Mouse (Mus musculus) midbrain, embryonic 10.5 days (tissue): ENCODE measurements around the gene Zfp110. TPM values are rescaled to one million over a fixed set of nuclear protein-coding genes. Genes with fewer than 3 reads are reported as not detected.
A peak's percentile ranks its signal among the peaks of the same experiment; 100 is the strongest.
"Not testable (repeated sequence)": the region's sequence is repeated elsewhere in the genome, so short reads cannot be mapped to it uniquely, and the experiment has no call there.

Source experiments
- DNase-seq: peaks from one replicate; pipeline ENCODE4 v3.0.0-alpha.2; 2017; ENCODE audit warnings: low spot score
- H3K27ac ChIP-seq: fragments of 300-500 bp; sonication (generic); replicated peaks from 2 replicates; pipeline ENCODE4 v1.5.1; 2016; ENCODE audit warnings: mild to moderate bottlenecking
- H3K27me3 ChIP-seq: fragments of 300-500 bp; sonication (generic); 2 replicates; pipeline ENCODE4 v1.6.1; 2016; ENCODE audit warnings: low read depth, mild to moderate bottlenecking; ENCODE audit not compliant: poor library complexity, severe bottlenecking
- H3K36me3 ChIP-seq: fragments of 300-500 bp; sonication (generic); 2 replicates; pipeline ENCODE4 v1.6.1; 2016; ENCODE audit warnings: mild to moderate bottlenecking, moderate library complexity
- H3K4me1 ChIP-seq: fragments of 300-500 bp; sonication (generic); 2 replicates; pipeline ENCODE4 v1.6.1; 2016
- H3K4me3 ChIP-seq: fragments of 300-500 bp; sonication (generic); 2 replicates; pipeline ENCODE4 v1.5.1; 2016; ENCODE audit warnings: mild to moderate bottlenecking, moderate library complexity
- H3K9me3 ChIP-seq: fragments of 300-500 bp; sonication (generic); replicated peaks from 2 replicates; pipeline ENCODE4 v1.6.1; 2016; ENCODE audit warnings: mild to moderate bottlenecking
- WGBS: fragments of 180-500 bp; shearing (Covaris S2); methylation state at CpG from one replicate; pipeline ENCODE4 v1.1.7; 2016; 5-methylcytosine and 5-hydroxymethylcytosine counted together
- polyA plus RNA-seq: library from polyadenylated mRNA; unstranded; fragments of >200 nt; fragmentation: Nextera tagmentation; extraction: Ambion mirVana; gene quantifications from 2 replicates; pipeline ENCODE4 v1.2.1, GENCODE M21; 2016

Gene Zfp110
- polyA plus RNA-seq = 28.3 and 34.0 TPM in 2 replicates

GRCm38 (mm10) chr7:12834162-12835120 is at the start of gene Zfp110:
Gene Zfp110, plus strand, starts transcription at chr7:12834761.
- no peaks in the 10 kb centered on the region for H3K27me3 ChIP-seq
- DNase-seq = peak; percentile 88
- peaks cover 36% of the 10 kb centered on the region for H3K36me3 ChIP-seq
- H3K4me1 ChIP-seq = 0 out of 2 replicates have a peak, but pooled peaks cover 4% of the 10 kb centered on the region
- H3K27ac ChIP-seq = peak within 1 kb of the TSS; percentile 90
- WGBS = 4% methylated on average over 47 of the region's 47 CpGs
- H3K4me3 ChIP-seq = peak within 1 kb of the TSS; percentile 64
- peaks cover 59% of the 10 kb centered on the region for H3K9me3 ChIP-seq

- H3K9me3 ChIP-seq = no peaks in the 10 kb centered on the region; the same call in 1 of the 2 replicates
- no peaks in the 10 kb centered on the region for H3K27me3 ChIP-seq
- 79% methylated on average over 6 of the region's 6 CpGs for WGBS
- no peaks in the 10 kb centered on the region for H3K36me3 ChIP-seq
- H3K27ac ChIP-seq = no peak overlapping the region
- H3K4me3 ChIP-seq = no peak overlapping the region
- H3K4me1 ChIP-seq = peaks cover 7% of the 10 kb centered on the region
- no peak for DNase-seq
Measured at GRCm38 (mm10) chr7:12787333-12787732, 47.2 kb upstream of the Zfp110 start.

GRCm38 (mm10) chr7:12788025-12788424 is 46.5 kb upstream of the Zfp110 start:
- DNase-seq = no peak
- H3K9me3 ChIP-seq = no peaks in the 10 kb centered on the region; the same call in 1 of the 2 replicates
- no peaks in the 10 kb centered on the region for H3K27me3 ChIP-seq
- H3K27ac ChIP-seq = no peak overlapping the region
- peaks cover 7% of the 10 kb centered on the region for H3K4me1 ChIP-seq
- WGBS = 33% methylated on average over 5 of the region's 5 CpGs
- H3K4me3 ChIP-seq = no peak overlapping the region
- H3K36me3 ChIP-seq = no peaks in the 10 kb centered on the region

- H3K27ac ChIP-seq, H3K4me3 ChIP-seq, H3K36me3 ChIP-seq, H3K4me1 ChIP-seq, H3K27me3 ChIP-seq, DNase-seq: not testable (repeated sequence)
- 89% methylated on average over 11 of the region's 11 CpGs for WGBS
- H3K9me3 ChIP-seq = peaks cover 18% of the 10 kb centered on the region
Measured at GRCm38 (mm10) chr7:12792624-12793023, 41.9 kb upstream of the Zfp110 start.

GRCm38 (mm10) chr7:12797971-12798370 is 36.6 kb upstream of the Zfp110 start:
- H3K4me3 ChIP-seq = no peak overlapping the region
- 68% methylated on average over 2 of the region's 2 CpGs for WGBS
- H3K9me3 ChIP-seq = peaks cover 24% of the 10 kb centered on the region
- H3K27me3 ChIP-seq = no peaks in the 10 kb centered on the region
- H3K36me3 ChIP-seq = peaks cover 10% of the 10 kb centered on the region
- H3K27ac ChIP-seq = no peak overlapping the region
- peaks cover 3% of the 10 kb centered on the region for H3K4me1 ChIP-seq
- DNase-seq = no peak

- Histone ChIP-seq H3K36me3 (peaks cover 10% of the 10 kb centered on the region), H3K4me1 (peaks cover 15% of the 10 kb centered on the region), H3K27ac (no peak overlapping the region), H3K4me3 (no peak overlapping the region), H3K27me3 (no peaks in the 10 kb centered on the region), H3K9me3 (peaks cover 24% of the 10 kb centered on the region)
- DNase-seq = no peak
- 94% methylated on average over 1 of the region's 1 CpGs for WGBS
Measured at GRCm38 (mm10) chr7:12799554-12799953, 35.0 kb upstream of the Zfp110 start.

GRCm38 (mm10) chr7:12802866-12803726 is 31.5 kb upstream of the Zfp110 start, which contains the start of gene Zscan18:
Gene Zscan18, minus strand, starts transcription at chr7:12803635.
- Histone ChIP-seq H3K36me3 (peaks cover 26% of the 10 kb centered on the region), H3K9me3 (peaks cover 12% of the 10 kb centered on the region), H3K4me1 (peaks cover 15% of the 10 kb centered on the region), H3K27ac (peak within 1 kb of the TSS; percentile 88), H3K4me3 (peak within 1 kb of the TSS; percentile 56), H3K27me3 (no peaks in the 10 kb centered on the region)
- WGBS = 4% methylated on average over 30 of the region's 31 CpGs
- peak; percentile 84 for DNase-seq

DNA sequence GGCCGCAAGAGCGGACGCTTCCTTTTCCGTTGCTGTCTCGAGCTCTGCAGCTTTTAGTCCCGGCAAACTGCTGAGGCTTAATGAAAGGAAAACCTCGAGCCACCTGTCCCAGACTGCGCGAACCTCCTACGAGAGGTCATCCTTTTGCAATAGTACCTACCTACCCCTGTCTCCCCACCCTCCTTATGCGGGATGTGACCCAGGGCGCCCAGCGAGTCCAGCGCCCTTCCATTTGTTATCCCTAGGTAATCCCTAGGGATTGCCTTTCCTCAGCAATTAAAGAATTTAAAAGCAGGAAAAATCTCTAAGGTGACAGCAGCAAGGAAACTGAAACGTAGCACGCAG is 30.9 kb upstream of the Zfp110 start:
- no peaks in the 10 kb centered on the region for H3K27me3 ChIP-seq
- H3K4me1 ChIP-seq = peaks cover 15% of the 10 kb centered on the region
- H3K36me3 ChIP-seq = peaks cover 30% of the 10 kb centered on the region
- no peak for DNase-seq
- under 1% methylated on average over 16 of the region's 16 CpGs for WGBS
- H3K27ac ChIP-seq = peak overlapping the region; percentile 88
- H3K4me3 ChIP-seq = peak overlapping the region; percentile 56
- peaks cover 15% of the 10 kb centered on the region for H3K9me3 ChIP-seq

GRCm38 (mm10) chr7:12815566-12815965 is 19.0 kb upstream of the Zfp110 start:
- WGBS = 96% methylated on average over 8 of the region's 8 CpGs
- Histone ChIP-seq H3K27ac (no peak overlapping the region), H3K4me3 (no peak overlapping the region), H3K27me3 (no peaks in the 10 kb centered on the region), H3K4me1 (peaks cover 10% of the 10 kb centered on the region; the same call in 1 of the 2 replicates), H3K9me3 (peaks cover 61% of the 10 kb centered on the region), H3K36me3 (peaks cover 65% of the 10 kb centered on the region)
- no peak for DNase-seq

GRCm38 (mm10) chr7:12818521-12819295 is 15.9 kb upstream of the Zfp110 start, which contains the start of gene Zfp329:
Gene Zfp329, minus strand, starts transcription at chr7:12818858.
- H3K9me3 ChIP-seq = peaks cover 53% of the 10 kb centered on the region
- WGBS = under 1% methylated on average over 40 of the region's 40 CpGs
- DNase-seq = peak; percentile 92

DNA sequence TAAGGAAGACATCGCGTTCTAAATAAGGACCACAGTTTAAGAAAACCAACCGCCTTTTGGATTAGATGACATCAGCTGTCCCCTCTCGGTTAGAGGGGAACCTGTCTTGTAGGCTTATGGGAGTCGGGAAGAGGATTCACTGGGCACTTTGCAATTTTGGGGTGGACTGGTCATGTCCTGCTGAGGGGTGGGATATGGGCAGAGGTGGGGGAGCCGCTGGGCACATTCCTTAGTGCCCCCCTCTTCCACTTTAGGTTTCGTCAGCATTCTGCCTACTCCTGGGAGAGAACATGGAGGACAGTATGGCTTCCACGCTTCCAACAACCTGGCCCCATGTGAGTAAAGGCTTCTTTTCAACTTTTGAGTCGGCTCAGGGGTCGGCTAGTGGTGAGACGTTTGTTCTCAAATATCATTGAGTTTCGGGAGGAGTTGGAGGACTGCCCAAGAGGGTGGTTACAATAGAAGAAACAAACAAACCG is 671 bp downstream of the Zfp110 start:
- DNase-seq = no peak
- Histone ChIP-seq H3K9me3 (peaks cover 59% of the 10 kb centered on the region), H3K27ac (peak overlapping the region; percentile 90), H3K4me3 (peak overlapping the region; percentile 64), H3K36me3 (peaks cover 44% of the 10 kb centered on the region), H3K27me3 (no peaks in the 10 kb centered on the region), H3K4me1 (0 out of 2 replicates have a peak, but pooled peaks cover 4% of the 10 kb centered on the region)
- 45% methylated on average over 13 of the region's 13 CpGs for WGBS

More at GRCm38 (mm10) chr7:12818521-12819295, 15.9 kb upstream of the Zfp110 start, which contains the start of gene Zfp329:
- peaks cover 10% of the 10 kb centered on the region; the same call in 1 of the 2 replicates for H3K4me1 ChIP-seq
- H3K27ac ChIP-seq = peak within 1 kb of the TSS; percentile 93
- H3K36me3 ChIP-seq = peaks cover 34% of the 10 kb centered on the region
- no peaks in the 10 kb centered on the region for H3K27me3 ChIP-seq
- H3K4me3 ChIP-seq = peak within 1 kb of the TSS; percentile 70
